9 mouse cellular contexts compared by ENCODE assay signal in genomic region chr2:4556188-4556587, GRCm38 (mm10).
DNase-seq lines count a peak whose midpoint lies in the region; ATAC-seq lines count a peak whose summit lies in the region.
"Had no signal": no experiment of that assay in that cellular context is flagged by ENCODE, and none has a peak within 500 bp of the region (broad histone marks: within the 10 kb centered on the region; RNA-seq: fewer than 3 reads in every experiment).

No protein-coding gene starts in this region.

- no peaks in the 10 kb centered on the region for H3K9me3 ChIP-seq in kidney, embryonic 15.5 days (replicated peaks)
- H3K9me3 ChIP-seq in forebrain, embryonic 14.5 days (replicated peaks; ENCODE audit: control insufficient read depth, low read length): no peaks in the 10 kb centered on the region

- 34% methylated on average over 10 of the region's 10 CpGs for WGBS in kidney, embryonic 15.5 days
- 3% methylated on average over 10 of the region's 10 CpGs for WGBS in forebrain, embryonic 14.5 days
- WGBS in macrophage (ENCODE audit: missing documents): 87% methylated on average over 5 of the region's 10 CpGs

- H3K27me3 ChIP-seq in kidney, embryonic 15.5 days: no peaks in the 10 kb centered on the region
- no peaks in the 10 kb centered on the region for H3K27me3 ChIP-seq in forebrain, embryonic 14.5 days (replicated peaks; ENCODE audit: control insufficient read depth, insufficient read depth, low read length)

- H3K27ac ChIP-seq in kidney, embryonic 15.5 days: peak overlapping the region; percentile 76
- peak overlapping the region; percentile 79 for H3K27ac ChIP-seq in forebrain, embryonic 14.5 days (ENCODE audit: low read depth, low read length)
- peak overlapping the region; percentile 95; the same call in 1 of the 2 replicates for H3K27ac ChIP-seq in macrophage

- H3K4me1 ChIP-seq in kidney, embryonic 15.5 days: peaks cover 62% of the 10 kb centered on the region
- peaks cover 44% of the 10 kb centered on the region for H3K4me1 ChIP-seq in forebrain, embryonic 14.5 days (ENCODE audit: control insufficient read depth, insufficient read depth, low read length)

- H3K4me3 ChIP-seq in kidney, embryonic 15.5 days (replicated peaks): no peak overlapping the region
- H3K4me3 ChIP-seq in forebrain, embryonic 14.5 days (ENCODE audit: low read depth, low read length): no peak overlapping the region
- no peak overlapping the region for H3K4me3 ChIP-seq in macrophage (ENCODE audit: inconsistent target)

- H3K9ac ChIP-seq in kidney, embryonic 15.5 days: no peak overlapping the region
- 0 out of 2 replicates have a peak overlapping the region, but pooled peaks have one; percentile 3 for H3K9ac ChIP-seq in forebrain, embryonic 14.5 days (ENCODE audit: low read length)

- no peak for ATAC-seq in kidney, embryonic 15.5 days (replicated peaks; ENCODE audit: low FRiP score)
- ATAC-seq in forebrain, embryonic 14.5 days: peak; percentile 60
- ATAC-seq in erythroblast, adult 5-6 weeks (replicated peaks; ENCODE audit: low FRiP score, poor library complexity, severe bottlenecking): no peak

- H3K4me2 ChIP-seq in kidney, embryonic 15.5 days: peak overlapping the region; percentile 13; the same call in 1 of the 2 replicates
- peak overlapping the region; percentile 16; the same call in 1 of the 2 replicates for H3K4me2 ChIP-seq in forebrain, embryonic 14.5 days (ENCODE audit: low read length)

- peaks cover 3% of the 10 kb centered on the region; the same call in 1 of the 2 replicates for H3K36me3 ChIP-seq in kidney, embryonic 15.5 days
- 0 out of 2 replicates have a peak, but pooled peaks cover 1% of the 10 kb centered on the region for H3K36me3 ChIP-seq in forebrain, embryonic 14.5 days (ENCODE audit: control insufficient read depth, insufficient read depth, low read length)
- H3K36me3 ChIP-seq in macrophage (ENCODE audit: inconsistent target): no peaks in the 10 kb centered on the region

- peaks cover 25% of the 10 kb centered on the region for H3K79me2 ChIP-seq in macrophage (ENCODE audit: inconsistent target)

- DNase-seq in kidney, adult 8-10 months: no peak
- DNase-seq in embryo, embryonic 11 days: peak; percentile 59
- peak; percentile 91 for DNase-seq in forebrain, embryonic 14.5 days (ENCODE audit: low spot score)
- no peak for DNase-seq in c-Kit-positive CD71-positive TER-119-positive erythroid progenitor cells, embryonic 14.5 days (ENCODE audit: low spot score)
- no peak for DNase-seq in thymus, postnatal 14 days
- DNase-seq: spleen, adult 18-20 months had no signal

Comparison
In these comparisons a context has a peak if more than half of its experiments do, and no peak if none do; other contexts are left out.
1. DNase-seq: peak in embryo, embryonic 11 days (single experiment) and forebrain, embryonic 14.5 days (single experiment); none in kidney, adult 8-10 months (0 of 2), c-Kit-positive CD71-positive TER-119-positive erythroid progenitor cells, embryonic 14.5 days (single experiment) and thymus, postnatal 14 days (single experiment).
2. Peak in every context shown above with its lines, with median percentiles within 50 percentile points of each other: H3K27ac ChIP-seq.